Mouse (Mus musculus): ENCODE measurements around the gene Rhov.

DNA sequence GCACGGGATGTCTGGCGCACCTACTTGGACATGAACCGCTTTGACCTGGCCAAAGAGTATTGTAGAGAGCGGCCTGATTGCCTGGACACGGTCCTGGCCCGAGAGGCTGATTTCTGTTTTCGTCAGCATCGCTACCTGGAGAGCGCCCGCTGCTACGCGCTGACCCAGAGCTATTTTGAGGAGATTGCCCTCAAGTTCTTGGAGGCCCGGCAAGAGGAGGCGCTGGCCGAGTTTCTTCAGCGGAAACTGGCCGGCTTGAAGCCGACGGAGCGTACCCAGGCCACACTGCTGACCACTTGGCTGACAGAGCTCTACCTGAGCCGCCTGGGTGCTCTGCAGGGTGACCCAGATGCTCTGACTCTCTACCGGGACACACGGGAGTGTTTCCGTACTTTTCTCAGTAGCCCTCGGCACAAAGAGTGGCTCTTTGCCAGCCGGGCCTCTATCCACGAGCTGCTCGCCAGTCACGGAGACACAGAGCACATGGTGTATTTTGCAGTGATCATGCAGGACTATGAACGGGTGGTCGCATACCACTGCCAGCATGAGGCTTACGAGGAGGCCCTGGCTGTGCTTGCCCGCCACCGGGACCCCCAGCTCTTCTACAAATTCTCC lies 22.8 kb upstream of the Rhov start:
- TF ChIP-seq POLR2A (IDR thresholded peaks at IDR 0.05; ENCODE audit: low read depth, low read length) (no peak), ETS1 (conservative IDR thresholded peaks at IDR 0.05; ENCODE audit: low read depth, low read length) (no peak), CTCF (conservative IDR thresholded peaks at IDR 0.05 in 1 of 2, IDR thresholded peaks at IDR 0.05 in 1 of 2; ENCODE audit: low read depth in 2 of 2, low read length in 2 of 2) (no peak), CHD1 (IDR thresholded peaks at IDR 0.05; ENCODE audit: low read depth, low read length) (no peak), ZC3H11A (IDR thresholded peaks at IDR 0.05; ENCODE audit: low read depth, low read length) (no peak), USF1 (IDR thresholded peaks at IDR 0.05; ENCODE audit: low read depth, low read length) (no peak), ZNF384 (IDR thresholded peaks at IDR 0.05; ENCODE audit: low read depth, low read length) (no peak), EP300 (IDR thresholded peaks at IDR 0.05; ENCODE audit: low read length) (no peak), E2F4 (IDR thresholded peaks at IDR 0.05; ENCODE audit: insufficient replicate concordance, low read depth, low read length) (no peak)
